Mouse (Mus musculus) frontal cortex, postnatal 36 days (tissue): ENCODE results near the gene Capza1.

Experiments
- DNase-seq, 2 experiments: peaks; one replicate each; pipeline ENCODE4 v3.0.0; 2022; ENCODE audit warnings: low spot score in 2 of 2

Capza1 gene

GRCm38 (mm10) chr3:104788561-104789311 is 75.6 kb downstream of the Capza1 start:
- peak; percentile 51 to 62 for DNase-seq

DNA sequence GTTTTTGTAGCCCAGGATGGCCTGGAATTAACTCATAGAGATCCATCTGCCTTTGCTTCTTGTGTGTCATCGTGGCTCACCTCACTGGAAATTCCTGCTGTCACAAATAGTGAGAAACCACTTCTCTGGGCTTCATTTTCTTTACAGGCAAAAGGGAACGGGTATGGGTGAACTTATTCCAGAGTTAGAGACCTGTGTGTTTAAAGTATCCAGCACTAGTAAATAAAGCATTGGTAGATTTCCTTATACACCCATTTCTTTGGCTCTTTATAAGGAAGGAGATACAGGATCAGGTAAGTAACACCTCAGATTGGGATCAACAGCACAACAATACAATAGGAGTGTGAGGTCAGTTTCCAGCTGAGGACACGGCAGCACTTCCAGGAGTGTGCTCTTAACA is 76.2 kb downstream of the Capza1 start, which contains the start of gene Rhoc:
Gene Rhoc (plus strand): TSS at position 301 of the 400 bp plus-strand sequence.
- no peak for DNase-seq

DNA sequence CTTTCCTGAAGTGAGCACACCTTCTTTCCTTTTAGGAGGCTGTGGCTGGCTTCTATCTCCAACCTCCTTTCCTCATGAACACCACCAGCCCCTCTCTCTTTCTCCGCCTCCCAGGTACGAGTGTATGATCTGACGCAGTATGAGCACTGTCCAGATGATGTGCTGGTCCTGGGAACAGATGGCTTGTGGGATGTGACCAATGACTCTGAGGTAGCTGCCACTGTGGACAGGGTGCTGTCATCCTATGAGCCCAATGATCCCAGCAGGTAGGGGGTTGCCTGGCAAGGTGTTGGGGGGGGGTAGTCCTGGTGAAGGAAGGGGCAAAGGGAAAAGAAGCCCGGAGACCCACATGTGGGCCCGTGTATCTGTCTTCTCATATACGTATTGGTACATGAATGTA is 79.0 kb downstream of the Capza1 start:
- DNase-seq, result no peak

GRCm38 (mm10) chr3:104783971-104784500 is 80.3 kb downstream of the Capza1 start:
- DNase-seq, result no peak

- no peak for DNase-seq
Measured at GRCm38 (mm10) chr3:104782061-104782681, 82.1 kb downstream of the Capza1 start.

GRCm38 (mm10) chr3:104781471-104781903 is 82.8 kb downstream of the Capza1 start, which contains the start of gene Fam19a3:
Gene Fam19a3 (minus strand): TSS chr3:104781840.
- no peak for DNase-seq

- DNase-seq, result no peak
Measured at GRCm38 (mm10) chr3:104780561-104781420, 83.5 kb downstream of the Capza1 start, which contains the start of gene Ppm1j. Gene Ppm1j (plus strand): TSS chr3:104781056.

DNA sequence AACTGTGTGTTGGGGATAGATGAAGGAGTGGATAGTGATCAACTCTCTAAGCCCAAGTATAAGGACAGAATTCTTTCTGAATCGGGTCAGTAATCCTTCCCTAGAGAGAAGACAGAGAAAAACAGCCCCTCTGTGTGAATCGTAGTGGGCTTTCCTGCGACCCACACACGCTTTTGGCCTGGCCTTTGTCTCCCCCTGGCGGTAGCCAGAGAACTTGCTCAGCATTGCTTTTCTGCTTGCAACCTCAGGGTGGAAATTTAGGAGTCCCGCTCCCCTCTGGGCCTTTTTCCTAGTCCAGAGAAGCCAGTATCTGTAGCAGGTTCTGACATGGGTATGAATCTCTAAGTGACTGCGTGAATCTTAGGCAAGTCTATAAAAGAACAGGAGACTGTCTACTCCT is 84.4 kb downstream of the Capza1 start:
- DNase-seq, result peak in 1 of 2 experiments; percentile 58

DNA sequence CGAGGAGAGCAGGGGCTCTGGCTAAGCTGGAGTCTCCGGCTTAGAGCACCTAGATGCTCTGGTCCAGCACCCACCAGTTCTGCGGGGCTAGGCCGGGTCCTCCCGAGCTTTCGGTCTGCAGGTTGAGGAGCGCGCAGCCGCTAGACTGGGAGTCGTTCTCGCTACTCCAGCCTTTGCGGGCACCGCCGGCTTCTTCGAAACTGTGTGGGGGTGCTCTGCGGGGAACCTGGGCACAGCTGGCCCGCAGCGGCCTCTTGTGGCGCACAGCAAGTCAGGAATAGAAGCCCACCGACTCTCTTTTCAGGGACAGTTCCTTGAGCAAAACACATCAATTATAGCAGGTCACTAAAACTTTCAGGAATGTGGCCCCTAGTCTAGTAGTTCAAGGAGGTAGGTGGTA is 87.0 kb downstream of the Capza1 start:
- no peak for DNase-seq

DNA sequence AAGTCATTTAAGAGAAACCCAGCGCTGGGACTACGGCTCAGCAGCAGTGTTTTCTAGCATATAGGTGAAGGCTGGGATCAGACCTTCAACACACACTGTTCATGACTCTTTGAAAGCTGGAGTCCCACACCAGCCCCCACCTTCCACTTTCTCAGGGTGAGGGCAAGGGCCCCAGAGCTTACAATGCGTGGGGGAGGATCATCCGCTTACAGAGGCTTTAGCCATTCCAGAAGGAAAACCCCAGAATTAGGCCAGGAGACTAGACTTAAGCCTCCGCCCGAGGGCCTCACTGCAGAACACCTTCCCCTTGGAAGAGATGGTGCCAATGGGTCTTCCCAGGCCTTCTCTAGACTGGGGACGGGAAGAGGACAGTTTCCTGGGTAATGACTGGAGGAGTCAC is 91.0 kb downstream of the Capza1 start:
- DNase-seq, result no peak
